22 mouse cellular contexts compared by ENCODE assay signal in the genomic region with DNA sequence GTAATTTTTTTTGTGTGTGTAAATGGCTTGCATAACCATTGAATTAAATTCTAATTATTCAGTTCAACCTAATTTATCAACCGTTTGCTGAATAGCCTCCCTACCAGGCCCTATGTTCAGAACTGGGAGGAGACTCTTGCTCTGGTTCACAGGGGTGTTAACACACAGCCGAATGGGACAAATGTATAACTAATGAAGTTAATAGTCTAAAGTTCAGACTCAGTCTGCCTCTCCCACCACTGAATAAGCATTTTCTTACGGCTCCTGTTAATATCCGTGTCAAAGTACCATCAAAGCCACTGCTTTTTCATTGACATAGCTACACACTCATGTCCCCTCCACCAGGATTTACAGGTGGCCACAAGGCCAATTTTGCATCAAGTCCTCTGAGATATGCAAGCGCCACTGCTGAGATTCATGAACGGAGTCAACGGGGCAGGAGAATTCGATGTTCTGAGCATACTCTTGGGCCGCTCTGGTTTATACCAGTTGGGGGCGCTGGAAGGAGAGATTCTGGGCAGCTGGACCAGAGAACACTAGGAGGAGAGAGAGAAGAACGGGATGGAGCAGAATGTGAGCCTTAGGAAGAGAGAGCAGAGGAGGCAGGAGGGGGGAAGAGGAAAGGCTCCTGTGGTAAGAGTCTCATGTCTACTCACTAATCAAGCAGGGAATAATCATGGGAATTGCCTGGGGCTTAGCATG. TPM values are rescaled to one million over a fixed set of nuclear protein-coding genes. Genes with fewer than 3 reads are reported as not detected.
DNase-seq lines count a peak whose midpoint lies in the region; ATAC-seq lines count a peak whose summit lies in the region.
"Had no signal": no experiment of that assay in that cellular context is flagged by ENCODE, and none has a peak within 500 bp of the region (broad histone marks: within the 10 kb centered on the region; RNA-seq: fewer than 3 reads in every experiment).

No protein-coding gene starts in this region.

- peaks cover 13% of the 10 kb centered on the region; the same call in 1 of the 2 replicates for H3K4me1 ChIP-seq in lung, embryonic 15.5 days
- H3K4me1 ChIP-seq: embryonic facial prominence, embryonic 13.5 days; hindbrain, embryonic 10.5 days; limb, embryonic 12.5 days; liver, embryonic 13.5 days; midbrain, embryonic 13.5 days; neural tube, embryonic 13.5 days had no signal

- no peaks in the 10 kb centered on the region for H3K36me3 ChIP-seq in lung, embryonic 15.5 days
- H3K36me3 ChIP-seq: embryonic facial prominence, embryonic 13.5 days; hindbrain, embryonic 10.5 days; limb, embryonic 12.5 days; liver, embryonic 13.5 days; midbrain, embryonic 13.5 days; neural tube, embryonic 13.5 days had no signal

- DNase-seq in kidney, adult 9 months, result peak; percentile 77
- peak; percentile 21 for DNase-seq in kidney, postnatal 10 days
- peak; percentile 58 to 59 for DNase-seq in lung, postnatal 4 days
- DNase-seq in gastrocnemius, postnatal 36 days, result no peak
- no peak for DNase-seq in left cerebral cortex, postnatal 10 days (ENCODE audit: extremely low spot score in 1 of 2, low spot score in 2 of 2)
- no peak for DNase-seq in left cerebral cortex, adult 8-10 months (ENCODE audit: low spot score in 2 of 2)
- DNase-seq: adrenal gland, adult 2 months; cerebellum, adult 9-10 months; gastrocnemius, postnatal 25 days; liver, embryonic 13.5 days; right cerebral cortex, postnatal 25 days; thymus, postnatal 36 days had no signal

- peak overlapping the region; percentile 61; the same call in 1 of the 2 replicates for H3K27ac ChIP-seq in lung, embryonic 15.5 days
- H3K27ac ChIP-seq: embryonic facial prominence, embryonic 13.5 days; hindbrain, embryonic 10.5 days; limb, embryonic 12.5 days; liver, embryonic 13.5 days; midbrain, embryonic 13.5 days; neural tube, embryonic 13.5 days had no signal

- peak overlapping the region; percentile 50 for H3K4me2 ChIP-seq in lung, embryonic 15.5 days
- H3K4me2 ChIP-seq: embryonic facial prominence, embryonic 13.5 days; limb, embryonic 12.5 days; liver, embryonic 13.5 days; midbrain, embryonic 13.5 days; neural tube, embryonic 13.5 days had no signal

- no peak overlapping the region for H3K9ac ChIP-seq in lung, embryonic 15.5 days
- H3K9ac ChIP-seq: embryonic facial prominence, embryonic 13.5 days; limb, embryonic 12.5 days; liver, embryonic 13.5 days; midbrain, embryonic 13.5 days; neural tube, embryonic 13.5 days had no signal

- H3K9me3 ChIP-seq in lung, embryonic 15.5 days, result no peaks in the 10 kb centered on the region
- H3K9me3 ChIP-seq: embryonic facial prominence, embryonic 13.5 days; hindbrain, embryonic 10.5 days; limb, embryonic 12.5 days; liver, embryonic 13.5 days; midbrain, embryonic 13.5 days; neural tube, embryonic 13.5 days had no signal

- 49% methylated on average over 11 of the region's 11 CpGs for WGBS in lung, embryonic 15.5 days

- no peaks in the 10 kb centered on the region for H3K27me3 ChIP-seq in lung, embryonic 15.5 days
- H3K27me3 ChIP-seq: embryonic facial prominence, embryonic 13.5 days; limb, embryonic 12.5 days; liver, embryonic 13.5 days; midbrain, embryonic 13.5 days; neural tube, embryonic 13.5 days had no signal

- H3K4me3 ChIP-seq in lung, embryonic 15.5 days, result peak overlapping the region; percentile 34
- H3K4me3 ChIP-seq: embryonic facial prominence, embryonic 13.5 days; hindbrain, embryonic 10.5 days; limb, embryonic 12.5 days; liver, embryonic 13.5 days; midbrain, embryonic 13.5 days; neural tube, embryonic 13.5 days had no signal

- no peak for ATAC-seq in lung, embryonic 15.5 days (ENCODE audit: borderline replicate concordance, extremely low read depth, low FRiP score, low TSS enrichment)
- ATAC-seq: forebrain, embryonic 14.5 days; midbrain, embryonic 13.5 days had no signal

- intact Hi-C loops in gastrocnemius, postnatal 36 days (cut with DNase I), result no loop called here
- intact Hi-C loops in left cerebral cortex, postnatal 10 days (cut with DNase I), result no loop called here

RNA-seq across cellular contexts. Expression of a gene that starts 9.5 kb away (rescaled TPM):
- polyA plus RNA-seq in lung, embryonic 15.5 days (2015; fragmentation: Nextera tagmentation; extraction: Ambion mirVana), result 311 and 329 TPM in 2 replicates
- not detected for total RNA-seq in gastrocnemius, postnatal 36 days (2021)
- total RNA-seq in left cerebral cortex, postnatal 10 days (2021), result not detected
- not detected for total RNA-seq in left cerebral cortex, adult 8-10 months (2022)
- total RNA-seq: adrenal gland, adult 2 months; gastrocnemius, postnatal 25 days; layer of hippocampus, postnatal 10 days; megakaryocyte progenitor cell, adult 5-6 weeks had no signal
- polyA plus RNA-seq: adrenal gland, adult 2 months; forebrain, embryonic 14.5 days; hindbrain, embryonic 10.5 days; limb, embryonic 12.5 days; liver, embryonic 13.5 days; spleen, adult 2 months had no signal

Comparison
In these comparisons a context has a peak if more than half of its experiments do, and no peak if none do; other contexts are left out.
1. DNase-seq: peak in kidney, adult 9 months (single experiment), kidney, postnatal 10 days (single experiment) and lung, postnatal 4 days (2 of 2); none in gastrocnemius, postnatal 36 days (0 of 2), left cerebral cortex, postnatal 10 days (0 of 2) and left cerebral cortex, adult 8-10 months (0 of 2).